Mouse (Mus musculus) liver, postnatal 0 days (tissue): ENCODE results near the gene Ddx20.

Source experiments
- CTCF ChIP-seq: sonication (generic); IDR thresholded peaks from 2 replicates; pipeline ENCODE4 v1.5.1; 2016; ENCODE audit warnings: antibody characterized with exemption, low read depth
- EP300 ChIP-seq: IDR thresholded peaks from 2 replicates; pipeline ENCODE4 v1.6.1; 2016; ENCODE audit warnings: antibody characterized with exemption, low read depth, mild to moderate bottlenecking

GRCm38 (mm10) chr3:105660530-105660929 lies 26.8 kb downstream of the Ddx20 start:
- TF ChIP-seq CTCF (no peak), EP300 (no peak)
